Mouse (Mus musculus) kidney, embryonic 16.5 days (tissue): ENCODE measurements at regions not wholly inside any gene's neighbourhood (a gene's known extent, or its start where the extent isn't known, plus 50 kb on each side); places are given as distances from the start of the nearest gene placed in this dataset.

Experiments
- ATAC-seq: fragments of 200-750 bp; cut with Nextera tagmentation; 2 replicates; pipeline ENCODE4 v1.8.0; 2017; ENCODE audit warnings: moderate TSS enrichment; ENCODE audit not compliant: low FRiP score, low TSS enrichment
- H3K27ac ChIP-seq: fragments of 300-500 bp; sonication (generic); 2 replicates; pipeline ENCODE4 v1.5.1; 2014; ENCODE audit warnings: low read length
- H3K27me3 ChIP-seq: fragments of 300-500 bp; sonication (generic); 2 replicates; pipeline ENCODE4 v1.6.1; 2014; ENCODE audit warnings: low read length, control low read depth, mixed read lengths; ENCODE audit not compliant: insufficient read depth
- H3K36me3 ChIP-seq: fragments of 300-500 bp; sonication (generic); 2 replicates; pipeline ENCODE4 v1.6.1; 2014; ENCODE audit warnings: low read length, control low read depth, mixed read lengths; ENCODE audit not compliant: insufficient read depth
- H3K4me1 ChIP-seq: fragments of 300-500 bp; sonication (generic); 2 replicates; pipeline ENCODE4 v1.6.1; 2014; ENCODE audit warnings: low read length, control low read depth, mixed read lengths; ENCODE audit not compliant: insufficient read depth
- H3K4me2 ChIP-seq: fragments of 300-500 bp; sonication (generic); replicated peaks from 2 replicates; pipeline ENCODE4 v1.6.1; 2014; ENCODE audit warnings: low read depth, low read length
- H3K4me3 ChIP-seq: fragments of 300-500 bp; sonication (generic); 2 replicates; pipeline ENCODE4 v1.5.1; 2014; ENCODE audit warnings: mild to moderate bottlenecking, low read length
- H3K9ac ChIP-seq: fragments of 300-500 bp; sonication (generic); replicated peaks from 2 replicates; pipeline ENCODE4 v1.6.1; 2014; ENCODE audit warnings: low read length
- H3K9me3 ChIP-seq: fragments of 300-500 bp; sonication (generic); 2 replicates; pipeline ENCODE4 v1.6.1; 2016; ENCODE audit warnings: low read length, control low read depth
- WGBS: fragments of 180-500 bp; shearing (Covaris S2); extraction: QIAGEN DNeasy Blood & Tissue Kit; methylation state at CpG from one replicate; pipeline ENCODE4 v1.1.7; 2014; 5-methylcytosine and 5-hydroxymethylcytosine counted together

DNA sequence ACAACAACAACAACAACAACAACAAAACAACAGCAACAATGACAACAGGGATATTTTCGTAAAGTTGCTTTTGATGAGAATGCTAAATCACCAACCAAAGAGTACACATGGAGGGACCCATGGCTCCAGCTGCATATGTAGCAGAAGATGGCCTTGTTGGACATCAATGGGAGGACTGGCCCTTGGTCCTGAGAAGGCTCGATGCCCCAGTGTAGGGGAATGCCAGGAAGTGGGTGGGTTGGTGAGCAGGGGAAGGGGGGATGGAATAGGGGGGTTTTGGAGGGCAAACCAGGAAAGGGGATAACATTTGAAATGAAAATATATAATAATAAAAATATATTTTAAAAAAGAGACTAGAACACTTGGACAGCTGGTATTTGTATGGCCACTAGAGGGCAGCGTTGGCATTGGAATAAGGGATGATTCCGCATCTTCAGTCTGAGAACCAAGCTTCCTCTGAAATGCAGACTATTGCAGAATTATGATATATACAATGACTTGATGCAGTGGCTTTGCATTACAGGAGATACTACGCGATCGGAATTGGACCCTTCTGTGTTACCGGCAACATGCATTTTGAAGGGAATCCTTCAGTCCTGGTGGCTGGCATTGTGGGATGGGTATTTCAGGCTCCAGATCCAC, 128.5 kb upstream of the Thumpd2 start:
- WGBS: 41% methylated on average over 8 of the region's 8 CpGs
- Histone ChIP-seq H3K27ac (no peak overlapping the region), H3K36me3 (no peaks in the 10 kb centered on the region), H3K27me3 (no peaks in the 10 kb centered on the region), H3K4me2 (no peak overlapping the region), H3K9ac (no peak overlapping the region), H3K4me3 (no peak overlapping the region), H3K9me3 (no peaks in the 10 kb centered on the region), H3K4me1 (no peaks in the 10 kb centered on the region)
- no peak for ATAC-seq

DNA sequence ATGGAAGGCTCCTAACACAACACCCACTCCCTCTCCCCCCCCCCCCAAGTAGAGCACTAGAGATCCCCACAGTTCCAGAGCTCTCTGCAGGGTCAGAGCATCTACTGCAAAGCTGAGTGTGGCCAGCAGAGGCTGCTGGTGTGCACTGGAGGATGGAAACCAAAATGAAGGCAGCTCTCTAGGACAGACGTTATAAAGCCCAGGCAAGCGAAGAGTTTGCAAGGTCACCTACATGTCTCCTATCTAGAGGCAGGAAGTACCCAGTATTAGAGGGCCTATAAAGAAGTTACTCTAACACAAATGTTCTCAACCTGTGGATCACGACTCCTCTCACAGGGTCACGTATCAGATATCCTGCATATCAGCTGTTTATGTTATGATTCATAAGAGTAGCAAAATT, 125.1 kb upstream of the Thumpd2 start:
- H3K4me1 ChIP-seq: no peaks in the 10 kb centered on the region
- no peak overlapping the region for H3K9ac ChIP-seq
- no peak overlapping the region for H3K27ac ChIP-seq
- H3K9me3 ChIP-seq: no peaks in the 10 kb centered on the region
- ATAC-seq: peak; percentile 51; the same call in 1 of the 2 replicates
- H3K27me3 ChIP-seq: no peaks in the 10 kb centered on the region
- H3K36me3 ChIP-seq: no peaks in the 10 kb centered on the region
- WGBS: 51% methylated on average over 4 of the region's 4 CpGs
- H3K4me3 ChIP-seq: no peak overlapping the region
- H3K4me2 ChIP-seq: no peak overlapping the region

DNA sequence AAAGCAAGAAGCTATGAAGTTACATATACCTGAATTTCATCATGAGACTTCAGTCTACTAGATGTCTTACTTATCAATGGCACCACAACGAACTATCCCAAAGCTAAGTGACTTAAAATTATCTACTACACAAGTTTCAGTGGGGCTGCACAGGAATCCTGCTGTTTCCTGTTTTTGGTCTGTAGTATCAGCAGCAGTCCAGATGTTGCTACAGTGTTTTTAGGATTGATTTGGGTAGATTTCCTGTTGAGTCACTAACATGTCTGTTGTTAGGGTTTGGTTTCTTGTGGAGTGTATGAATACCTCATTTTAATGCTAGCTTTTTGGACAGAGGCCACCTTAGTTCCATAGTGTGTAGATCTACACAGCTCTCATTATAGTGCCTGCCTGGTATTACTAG, 120.8 kb upstream of the Thumpd2 start:
- Histone ChIP-seq H3K27me3 (no peaks in the 10 kb centered on the region), H3K4me3 (no peak overlapping the region), H3K27ac (no peak overlapping the region), H3K9me3 (no peaks in the 10 kb centered on the region), H3K9ac (no peak overlapping the region), H3K4me1 (no peaks in the 10 kb centered on the region), H3K4me2 (no peak overlapping the region), H3K36me3 (no peaks in the 10 kb centered on the region)
- WGBS: 89% methylated on average over 1 of the region's 1 CpGs
- no peak for ATAC-seq

DNA sequence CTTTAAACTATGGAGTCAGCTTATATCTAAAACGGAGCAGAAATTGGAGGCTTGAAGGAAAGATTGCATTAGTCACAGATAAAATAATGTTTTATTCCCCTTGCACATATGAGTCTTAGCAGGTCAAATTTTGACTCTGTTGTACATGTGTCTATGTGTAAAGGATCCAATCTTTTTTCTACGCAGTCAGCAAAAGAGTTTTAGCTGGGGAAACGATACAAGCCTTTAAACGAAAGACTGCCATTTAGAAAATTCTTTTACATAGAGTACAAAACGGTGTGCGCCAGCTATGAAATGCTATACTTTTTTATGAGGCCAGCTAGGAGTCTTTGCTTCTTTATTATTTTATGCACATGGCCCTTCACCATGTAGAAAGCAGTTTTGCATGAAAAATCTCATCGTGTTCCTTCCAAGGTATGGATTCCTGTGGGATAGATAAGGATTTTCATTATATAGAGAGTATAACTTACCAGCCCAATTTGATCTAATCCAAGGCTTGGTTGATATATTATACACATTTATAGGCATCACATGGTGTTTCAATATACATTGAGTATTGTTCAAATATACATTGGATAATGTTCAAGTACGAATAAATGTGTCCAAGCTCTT, 116.0 kb upstream of the Thumpd2 start:
- H3K27me3 ChIP-seq: no peaks in the 10 kb centered on the region
- no peaks in the 10 kb centered on the region for H3K9me3 ChIP-seq
- H3K4me1 ChIP-seq: peaks cover 3% of the 10 kb centered on the region; the same call in 1 of the 2 replicates
- H3K36me3 ChIP-seq: no peaks in the 10 kb centered on the region
- no peak overlapping the region for H3K27ac ChIP-seq
- no peak overlapping the region for H3K9ac ChIP-seq
- WGBS: 87% methylated on average over 8 of the region's 8 CpGs
- ATAC-seq: no peak
- no peak overlapping the region for H3K4me2 ChIP-seq
- no peak overlapping the region for H3K4me3 ChIP-seq

DNA sequence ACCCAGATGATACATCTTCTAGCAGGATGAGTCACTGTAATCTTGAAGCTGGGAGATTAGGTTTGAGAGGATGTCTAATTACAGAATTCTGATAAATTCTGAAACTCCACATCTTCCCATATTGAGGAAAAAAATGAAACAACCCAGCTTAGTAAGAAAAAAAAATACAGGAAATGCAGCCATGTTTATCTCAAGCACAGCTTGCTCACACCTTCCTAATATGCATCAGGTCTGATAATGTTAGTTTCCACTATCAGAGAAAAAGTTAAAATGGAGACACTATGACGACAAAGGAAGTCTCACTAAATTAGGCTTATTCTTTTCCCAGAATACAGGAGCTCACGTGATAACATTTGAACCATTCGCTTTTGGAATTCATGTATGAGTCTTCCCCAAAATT, 111.4 kb upstream of the Thumpd2 start:
- Histone ChIP-seq H3K4me1 (peaks cover 4% of the 10 kb centered on the region; the same call in 1 of the 2 replicates), H3K4me2 (no peak overlapping the region), H3K9ac (no peak overlapping the region), H3K27me3 (no peaks in the 10 kb centered on the region), H3K36me3 (no peaks in the 10 kb centered on the region), H3K9me3 (no peaks in the 10 kb centered on the region), H3K27ac (no peak overlapping the region), H3K4me3 (no peak overlapping the region)
- ATAC-seq: no peak
- WGBS: 94% methylated on average over 3 of the region's 3 CpGs

DNA sequence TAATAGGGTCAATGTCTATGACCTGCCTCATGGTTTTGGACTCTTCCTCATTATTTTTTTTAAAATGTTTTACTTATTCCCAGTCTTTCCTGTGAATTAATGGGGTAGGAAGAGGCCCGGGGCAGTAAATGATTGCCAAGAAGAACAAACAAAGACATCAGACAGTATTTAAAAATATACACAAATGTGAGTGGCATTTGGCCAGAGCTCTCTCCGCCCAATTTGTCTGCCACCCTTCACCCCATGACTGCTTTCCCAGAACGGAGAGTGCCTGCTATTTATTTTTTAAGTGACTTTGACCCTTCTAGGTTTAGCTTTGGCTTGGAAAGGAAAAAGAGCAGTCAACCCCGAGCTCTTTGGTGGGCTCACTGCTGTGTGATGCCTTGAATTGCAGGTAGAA, 111.0 kb upstream of the Thumpd2 start:
- 23% methylated on average over 4 of the region's 4 CpGs for WGBS
- Histone ChIP-seq H3K27me3 (no peaks in the 10 kb centered on the region), H3K4me3 (no peak overlapping the region), H3K9ac (no peak overlapping the region), H3K4me2 (no peak overlapping the region), H3K36me3 (no peaks in the 10 kb centered on the region), H3K4me1 (peaks cover 4% of the 10 kb centered on the region; the same call in 1 of the 2 replicates), H3K27ac (no peak overlapping the region), H3K9me3 (no peaks in the 10 kb centered on the region)
- ATAC-seq: no peak

DNA sequence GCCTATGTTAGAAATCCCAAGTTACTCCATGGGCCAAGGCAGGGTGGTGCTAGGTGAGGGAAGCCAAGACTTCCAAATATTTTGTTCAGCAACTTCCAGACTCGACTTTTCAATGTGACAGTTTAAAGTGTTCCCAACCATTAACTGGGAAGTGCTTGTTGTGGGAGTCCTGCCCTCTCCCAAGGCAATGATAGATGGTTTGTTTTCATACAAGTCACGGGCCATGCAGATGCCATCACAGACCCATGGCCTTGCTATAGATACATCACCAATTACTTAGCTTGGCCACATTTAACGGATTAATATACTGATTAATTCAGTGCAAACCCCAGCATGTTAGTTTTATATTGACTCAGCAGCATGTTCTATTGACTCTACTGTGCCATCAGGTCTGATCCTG, 108.1 kb upstream of the Thumpd2 start:
- no peaks in the 10 kb centered on the region for H3K36me3 ChIP-seq
- no peaks in the 10 kb centered on the region for H3K9me3 ChIP-seq
- ATAC-seq: peak; percentile 54; the same call in 1 of the 2 replicates
- 33% methylated on average over 3 of the region's 3 CpGs for WGBS
- H3K4me1 ChIP-seq: peaks cover 4% of the 10 kb centered on the region; the same call in 1 of the 2 replicates
- no peak overlapping the region for H3K9ac ChIP-seq
- H3K27me3 ChIP-seq: no peaks in the 10 kb centered on the region
- H3K27ac ChIP-seq: no peak overlapping the region
- no peak overlapping the region for H3K4me3 ChIP-seq
- H3K4me2 ChIP-seq: no peak overlapping the region

DNA sequence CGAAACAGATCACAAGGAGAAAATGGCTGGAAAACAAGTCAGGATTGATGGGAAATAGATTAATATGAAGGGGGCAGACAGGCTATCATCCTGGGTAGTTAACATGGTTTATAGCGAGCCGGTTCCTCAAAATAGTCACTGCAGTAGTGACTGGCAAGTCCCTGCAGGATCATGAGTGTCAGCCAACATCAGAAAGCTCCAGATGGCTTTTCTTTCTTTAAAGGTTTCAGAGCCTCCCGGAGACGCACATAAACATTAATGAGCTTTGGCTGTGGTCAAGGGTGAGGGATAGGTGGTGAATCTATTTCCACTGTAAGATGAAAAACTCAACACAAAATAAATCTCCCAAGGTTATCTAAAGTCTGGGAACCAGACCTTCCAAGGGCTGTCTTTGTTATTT, 104.2 kb upstream of the Thumpd2 start:
- Histone ChIP-seq H3K9me3 (no peaks in the 10 kb centered on the region), H3K36me3 (no peaks in the 10 kb centered on the region), H3K4me3 (no peak overlapping the region), H3K4me1 (no peaks in the 10 kb centered on the region), H3K27ac (no peak overlapping the region), H3K4me2 (no peak overlapping the region), H3K9ac (no peak overlapping the region), H3K27me3 (no peaks in the 10 kb centered on the region)
- ATAC-seq: no peak
- 25% methylated on average over 5 of the region's 5 CpGs for WGBS

DNA sequence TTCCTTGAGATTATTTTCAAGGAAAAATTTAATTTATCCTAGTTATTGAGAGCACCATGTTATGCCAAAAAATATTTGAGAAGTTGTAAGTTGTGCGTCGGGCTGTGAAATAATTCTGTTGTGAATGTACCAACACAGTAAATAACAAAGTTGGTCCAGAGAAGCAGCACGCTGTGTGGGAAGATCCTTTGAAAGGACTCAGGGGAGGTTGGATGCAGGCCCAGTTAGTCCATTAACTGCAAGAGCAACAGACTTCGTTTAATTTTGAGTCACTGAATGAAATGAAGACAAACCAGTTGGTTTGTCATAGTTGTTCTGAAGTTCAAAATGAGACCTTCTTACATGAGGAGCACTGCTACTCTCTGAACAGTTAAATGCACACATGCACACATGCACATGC, 85.8 kb upstream of the Thumpd2 start:
- H3K27me3 ChIP-seq: no peaks in the 10 kb centered on the region
- H3K4me2 ChIP-seq: no peak overlapping the region
- no peaks in the 10 kb centered on the region for H3K9me3 ChIP-seq
- no peaks in the 10 kb centered on the region for H3K4me1 ChIP-seq
- no peaks in the 10 kb centered on the region for H3K36me3 ChIP-seq
- no peak overlapping the region for H3K9ac ChIP-seq
- ATAC-seq: no peak
- H3K4me3 ChIP-seq: no peak overlapping the region
- WGBS: 84% methylated on average over 4 of the region's 4 CpGs
- H3K27ac ChIP-seq: no peak overlapping the region

DNA sequence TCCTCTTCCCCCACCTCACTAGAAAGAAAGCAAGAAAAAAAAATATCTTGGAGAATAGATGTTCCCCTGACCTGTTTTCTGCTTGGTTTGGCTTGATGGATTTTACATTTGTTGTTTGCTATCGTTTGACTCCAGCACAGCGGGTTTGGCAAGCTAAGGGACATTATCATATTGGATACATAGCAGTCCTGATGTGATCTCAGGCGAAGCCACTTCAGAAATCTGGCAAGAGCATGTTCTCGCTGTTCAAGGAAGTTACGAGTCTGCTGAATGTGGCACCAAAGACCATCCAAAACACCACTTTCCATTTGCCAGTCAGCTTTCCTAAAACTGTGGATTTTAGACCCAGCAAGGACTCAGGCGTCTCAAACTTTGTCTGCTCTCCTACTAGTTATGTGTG, 69.8 kb upstream of the Thumpd2 start:
- ATAC-seq: no peak
- Histone ChIP-seq H3K4me1 (no peaks in the 10 kb centered on the region), H3K9me3 (no peaks in the 10 kb centered on the region), H3K27me3 (no peaks in the 10 kb centered on the region), H3K36me3 (no peaks in the 10 kb centered on the region), H3K4me2 (no peak overlapping the region), H3K4me3 (no peak overlapping the region), H3K9ac (no peak overlapping the region), H3K27ac (no peak overlapping the region)
- 73% methylated on average over 6 of the region's 6 CpGs for WGBS
